Mouse (Mus musculus): ENCODE data around the gene Atg2b.
A peak's percentile ranks its signal among the peaks of the same experiment; 100 is the strongest.

The Atg2b gene

DNA sequence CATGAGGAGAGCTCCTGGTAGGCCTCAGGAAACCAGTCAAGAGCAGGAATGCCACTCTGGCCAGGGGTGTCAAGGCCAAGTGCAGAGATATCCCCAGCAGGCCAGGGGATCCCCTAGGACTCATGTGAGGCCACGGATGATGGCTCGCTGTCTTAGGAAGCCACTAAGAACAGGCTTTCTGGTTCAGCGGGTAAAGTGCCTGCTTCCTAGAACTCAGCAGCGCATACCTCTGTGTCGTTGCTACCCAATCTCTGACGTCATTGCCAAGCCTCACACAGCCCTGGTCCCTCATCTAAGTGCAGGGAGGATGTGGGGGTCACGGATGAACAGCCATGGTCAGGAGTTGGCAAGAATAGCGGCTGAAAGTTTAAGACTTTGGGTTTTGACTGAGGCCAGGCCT is 87.9 kb downstream of the Atg2b start:
- DNase-seq (ENCODE audit: low spot score in 2 of 2) = no peak

DNA sequence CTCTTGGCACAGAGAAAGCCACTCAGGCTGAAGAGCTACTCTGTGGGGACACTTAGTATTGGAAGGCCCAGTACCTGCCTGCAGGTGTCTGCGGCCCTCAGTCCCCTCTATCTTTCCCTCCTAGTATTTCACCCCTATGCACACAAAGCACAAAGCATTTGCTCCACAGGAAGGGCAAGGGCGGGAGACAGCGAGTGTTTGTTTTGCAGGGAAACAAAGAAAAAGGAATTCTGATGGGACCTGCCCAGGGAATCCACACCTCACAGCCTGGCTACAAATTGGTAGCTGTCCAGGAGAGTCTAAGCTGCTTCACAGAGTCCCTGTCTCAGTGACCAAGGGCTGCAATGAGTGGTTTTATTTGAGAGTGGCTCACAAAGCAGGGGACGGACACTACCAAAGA is 91.5 kb downstream of the Atg2b start:
- DNase-seq (ENCODE audit: low spot score in 2 of 2) = no peak

- no peak for DNase-seq (ENCODE audit: low spot score in 2 of 2)
These were observed 92.7 kb downstream of the Atg2b start for GRCm38 (mm10) chr12:105592361-105592761.

DNA sequence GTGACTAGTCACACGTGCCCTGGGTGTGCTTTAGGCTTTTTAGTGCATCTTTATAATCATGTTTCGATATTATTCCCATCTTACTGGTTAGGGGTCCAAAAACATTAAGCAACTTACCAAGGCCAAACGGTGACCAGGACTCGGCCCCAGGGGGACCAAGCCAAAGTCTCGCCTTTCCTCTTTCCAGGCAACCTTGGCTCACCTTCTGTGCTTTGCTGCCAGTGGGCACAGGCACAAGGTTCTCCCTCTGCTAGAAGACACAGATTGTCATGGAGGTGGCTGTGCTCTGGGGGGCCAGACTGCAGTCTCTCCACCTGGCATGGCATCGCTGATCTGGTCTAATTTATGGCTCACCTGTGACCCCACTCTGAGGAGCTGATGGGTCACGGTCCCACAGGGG is 94.2 kb downstream of the Atg2b start:
- DNase-seq (ENCODE audit: low spot score in 2 of 2) = no peak

DNA sequence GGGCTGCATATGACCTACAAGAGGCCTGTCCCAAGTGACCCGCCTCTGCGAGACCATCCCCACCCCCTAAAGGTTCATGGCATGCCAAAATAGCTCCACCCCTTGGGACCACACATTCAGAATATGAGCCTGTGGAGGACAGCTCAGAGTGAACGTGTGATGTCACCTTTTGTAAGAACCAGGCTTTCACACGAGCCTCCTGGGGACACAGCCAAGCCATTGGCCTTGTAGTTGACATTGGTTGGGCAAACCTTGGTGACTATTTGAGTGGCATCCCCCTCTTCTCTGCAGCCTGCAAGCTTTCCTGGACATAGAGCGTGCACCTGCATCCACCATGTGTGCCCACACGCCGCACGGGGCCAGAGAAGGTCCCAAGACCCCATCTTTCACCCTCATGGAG is 97.5 kb downstream of the Atg2b start:
- no peak for DNase-seq (ENCODE audit: low spot score in 2 of 2)

DNA sequence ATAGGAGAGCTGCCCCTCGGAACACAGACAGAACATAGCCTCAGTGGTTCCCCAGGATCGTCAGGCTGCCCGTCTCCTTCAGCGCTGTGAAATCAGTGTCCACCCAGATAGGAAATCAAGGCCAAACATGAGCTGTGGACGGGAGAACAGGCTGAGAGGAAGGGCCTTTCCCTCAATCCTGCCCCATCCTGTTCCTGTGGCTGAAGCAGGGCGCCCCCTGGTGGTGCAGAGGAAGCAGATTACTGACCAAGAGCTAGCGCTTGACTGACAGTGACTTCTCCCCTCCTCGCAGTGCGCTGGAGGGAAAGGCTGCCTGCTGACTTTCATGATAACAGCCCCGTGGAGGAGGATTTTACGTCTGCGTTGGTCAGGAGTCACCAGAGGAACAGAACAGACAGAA is 100.2 kb downstream of the Atg2b start:
- peak; percentile 44 to 54 for DNase-seq (ENCODE audit: low spot score in 2 of 2)

- DNase-seq (ENCODE audit: low spot score in 2 of 2) = no peak
These were observed 101.5 kb downstream of the Atg2b start for GRCm38 (mm10) chr12:105583484-105583883.

DNA sequence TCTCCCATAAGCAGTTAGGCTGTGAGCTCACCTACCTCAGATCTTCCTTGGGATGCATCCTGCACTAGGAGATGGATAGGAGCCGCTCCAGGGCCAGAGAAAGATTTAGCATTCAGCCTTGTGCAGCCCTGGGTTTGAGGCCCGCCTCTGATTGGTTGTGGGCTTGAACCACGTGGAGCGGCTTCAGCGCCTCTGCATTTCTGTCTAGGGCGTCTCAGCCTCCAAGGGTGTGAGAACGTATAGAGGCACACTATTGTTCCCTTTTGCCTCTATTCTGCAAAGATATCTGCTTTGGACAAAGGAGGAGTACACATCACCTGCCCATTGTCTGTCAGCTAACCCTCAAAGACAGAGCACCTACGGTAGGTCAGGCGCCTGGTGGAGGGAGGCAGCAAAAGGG is 102.5 kb downstream of the Atg2b start:
- DNase-seq (ENCODE audit: low spot score in 2 of 2) = no peak

- no peak for DNase-seq (ENCODE audit: low spot score in 2 of 2)
These were observed 104.5 kb downstream of the Atg2b start for GRCm38 (mm10) chr12:105580490-105580889.

DNA sequence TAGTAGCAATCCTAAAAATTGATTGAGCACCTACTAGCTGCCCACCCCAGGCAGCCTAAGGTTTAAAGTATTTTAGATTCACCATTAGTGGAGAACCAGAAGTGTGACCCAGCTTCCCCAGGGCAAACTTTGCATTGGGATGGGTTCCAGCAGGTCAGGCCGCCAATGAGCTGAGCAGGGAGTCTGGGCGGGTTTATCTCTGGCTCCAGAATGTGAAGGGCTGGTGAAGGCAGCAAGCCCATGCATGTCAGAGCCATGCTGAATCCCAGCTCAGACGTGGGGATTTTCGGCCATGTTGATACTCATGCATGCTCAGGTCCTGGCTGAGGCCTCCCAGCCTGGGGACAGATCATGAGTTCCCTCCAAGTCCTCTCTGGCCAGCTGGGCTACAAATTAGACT is 110.7 kb downstream of the Atg2b start:
- DNase-seq (ENCODE audit: low spot score in 2 of 2) = no peak

DNA sequence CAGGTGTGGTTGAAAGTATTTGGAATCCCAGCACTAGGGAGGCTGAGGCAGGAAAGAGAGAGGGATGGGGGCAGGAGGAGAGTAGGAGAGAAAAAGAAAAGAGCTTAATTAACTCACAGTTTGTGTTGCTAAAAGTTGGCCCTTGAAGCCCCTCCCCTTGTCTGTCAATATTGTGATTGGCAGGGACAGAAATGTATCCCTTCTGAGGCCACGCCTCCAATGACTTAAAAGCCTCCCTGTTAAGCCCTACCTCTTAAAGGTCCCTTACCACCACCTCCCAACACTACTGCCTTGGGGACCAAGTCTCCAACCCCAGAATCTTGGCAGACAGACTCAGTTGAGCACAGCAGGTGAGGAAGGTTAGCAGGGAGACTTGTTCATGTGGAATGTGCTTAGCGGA is 112.4 kb downstream of the Atg2b start:
- DNase-seq (ENCODE audit: low spot score in 2 of 2) = no peak

- no peak for DNase-seq (ENCODE audit: low spot score in 2 of 2)
These were observed 113.1 kb downstream of the Atg2b start for GRCm38 (mm10) chr12:105571867-105572266.
